Mouse (Mus musculus): ENCODE measurements around the gene Iqce. TPM values are rescaled to one million over a fixed set of nuclear protein-coding genes. Genes with fewer than 3 reads are reported as not detected.
A peak's percentile ranks its signal among the peaks of the same experiment; 100 is the strongest.

Gene Iqce
- polyA plus RNA-seq, 1 experiment from 2014 or later: 13.4 TPM

GRCm38 (mm10) chr5:140621092-140621491 lies 81.1 kb downstream of the Iqce start:
- peaks cover 52% of the 10 kb centered on the region for H3K36me3 ChIP-seq (ENCODE audit: control insufficient read depth, insufficient read depth, low read length)
- ATAC-seq: no peak
- no peaks in the 10 kb centered on the region for H3K4me1 ChIP-seq (ENCODE audit: control insufficient read depth, insufficient read depth, low read length)
- no peaks in the 10 kb centered on the region for H3K27me3 ChIP-seq (replicated peaks; ENCODE audit: control insufficient read depth, insufficient read depth, low read length)
- H3K27ac ChIP-seq (ENCODE audit: low read depth, low read length): no peak overlapping the region
- no peak overlapping the region for H3K4me2 ChIP-seq (ENCODE audit: low read length)
- no peak overlapping the region for H3K9ac ChIP-seq (ENCODE audit: low read length)
- WGBS: 64% methylated on average over 9 of the region's 9 CpGs
- H3K9me3 ChIP-seq (replicated peaks; ENCODE audit: control insufficient read depth, low read length): no peaks in the 10 kb centered on the region
- no peak overlapping the region for H3K4me3 ChIP-seq (ENCODE audit: low read depth, low read length)
- no peak for DNase-seq (ENCODE audit: low spot score)

GRCm38 (mm10) chr5:140619895-140620736 lies 82.1 kb downstream of the Iqce start:
- 52% methylated on average over 7 of the region's 7 CpGs for WGBS
- H3K36me3 ChIP-seq (ENCODE audit: control insufficient read depth, insufficient read depth, low read length): peaks cover 45% of the 10 kb centered on the region
- no peaks in the 10 kb centered on the region for H3K9me3 ChIP-seq (replicated peaks; ENCODE audit: control insufficient read depth, low read length)
- peak overlapping the region; percentile 48; the same call in 1 of the 2 replicates for H3K27ac ChIP-seq (ENCODE audit: low read depth, low read length)
- H3K4me3 ChIP-seq (ENCODE audit: low read depth, low read length): no peak overlapping the region
- H3K4me2 ChIP-seq (ENCODE audit: low read length): no peak overlapping the region
- ATAC-seq (peak; percentile 25), DNase-seq (ENCODE audit: low spot score) (peak; percentile 52)
- H3K27me3 ChIP-seq (replicated peaks; ENCODE audit: control insufficient read depth, insufficient read depth, low read length): no peaks in the 10 kb centered on the region
- H3K4me1 ChIP-seq (ENCODE audit: control insufficient read depth, insufficient read depth, low read length): no peaks in the 10 kb centered on the region
- H3K9ac ChIP-seq (ENCODE audit: low read length): no peak overlapping the region

- peak overlapping the region; percentile 48; the same call in 1 of the 2 replicates for H3K27ac ChIP-seq (ENCODE audit: low read depth, low read length)
- H3K9ac ChIP-seq (ENCODE audit: low read length): no peak overlapping the region
- ATAC-seq (peak; percentile 70), DNase-seq (ENCODE audit: low spot score) (peak; percentile 84)
- peaks cover 44% of the 10 kb centered on the region for H3K36me3 ChIP-seq (ENCODE audit: control insufficient read depth, insufficient read depth, low read length)
- no peaks in the 10 kb centered on the region for H3K4me1 ChIP-seq (ENCODE audit: control insufficient read depth, insufficient read depth, low read length)
- WGBS: 20% methylated on average over 6 of the region's 6 CpGs
- H3K27me3 ChIP-seq (replicated peaks; ENCODE audit: control insufficient read depth, insufficient read depth, low read length): no peaks in the 10 kb centered on the region
- H3K4me2 ChIP-seq (ENCODE audit: low read length): no peak overlapping the region
- H3K9me3 ChIP-seq (replicated peaks; ENCODE audit: control insufficient read depth, low read length): no peaks in the 10 kb centered on the region
- H3K4me3 ChIP-seq (ENCODE audit: low read depth, low read length): no peak overlapping the region
Measured at GRCm38 (mm10) chr5:140619151-140619771, 82.9 kb downstream of the Iqce start.

GRCm38 (mm10) chr5:140617714-140618113 lies 84.5 kb downstream of the Iqce start:
- 83% methylated on average over 5 of the region's 5 CpGs for WGBS
- ATAC-seq (no peak), DNase-seq (ENCODE audit: low spot score) (no peak)
- Histone ChIP-seq H3K4me1 (ENCODE audit: control insufficient read depth, insufficient read depth, low read length) (no peaks in the 10 kb centered on the region), H3K36me3 (ENCODE audit: control insufficient read depth, insufficient read depth, low read length) (peaks cover 43% of the 10 kb centered on the region), H3K9me3 (replicated peaks; ENCODE audit: control insufficient read depth, low read length) (no peaks in the 10 kb centered on the region), H3K4me2 (ENCODE audit: low read length) (no peak overlapping the region), H3K4me3 (ENCODE audit: low read depth, low read length) (no peak overlapping the region), H3K27ac (ENCODE audit: low read depth, low read length) (no peak overlapping the region), H3K9ac (ENCODE audit: low read length) (no peak overlapping the region), H3K27me3 (replicated peaks; ENCODE audit: control insufficient read depth, insufficient read depth, low read length) (no peaks in the 10 kb centered on the region)

GRCm38 (mm10) chr5:140616691-140617090 lies 85.5 kb downstream of the Iqce start:
- DNase-seq (ENCODE audit: low spot score): no peak
- no peaks in the 10 kb centered on the region for H3K27me3 ChIP-seq (replicated peaks; ENCODE audit: control insufficient read depth, insufficient read depth, low read length)
- peaks cover 10% of the 10 kb centered on the region for H3K4me1 ChIP-seq (ENCODE audit: control insufficient read depth, insufficient read depth, low read length)
- no peak for ATAC-seq
- H3K4me2 ChIP-seq (ENCODE audit: low read length): no peak overlapping the region
- peaks cover 37% of the 10 kb centered on the region for H3K36me3 ChIP-seq (ENCODE audit: control insufficient read depth, insufficient read depth, low read length)
- no peaks in the 10 kb centered on the region for H3K9me3 ChIP-seq (replicated peaks; ENCODE audit: control insufficient read depth, low read length)
- H3K27ac ChIP-seq (ENCODE audit: low read depth, low read length): 0 out of 2 replicates have a peak overlapping the region, but pooled peaks have one; percentile 18
- no peak overlapping the region for H3K9ac ChIP-seq (ENCODE audit: low read length)
- no peak overlapping the region for H3K4me3 ChIP-seq (ENCODE audit: low read depth, low read length)
- 67% methylated on average over 9 of the region's 9 CpGs for WGBS

DNA sequence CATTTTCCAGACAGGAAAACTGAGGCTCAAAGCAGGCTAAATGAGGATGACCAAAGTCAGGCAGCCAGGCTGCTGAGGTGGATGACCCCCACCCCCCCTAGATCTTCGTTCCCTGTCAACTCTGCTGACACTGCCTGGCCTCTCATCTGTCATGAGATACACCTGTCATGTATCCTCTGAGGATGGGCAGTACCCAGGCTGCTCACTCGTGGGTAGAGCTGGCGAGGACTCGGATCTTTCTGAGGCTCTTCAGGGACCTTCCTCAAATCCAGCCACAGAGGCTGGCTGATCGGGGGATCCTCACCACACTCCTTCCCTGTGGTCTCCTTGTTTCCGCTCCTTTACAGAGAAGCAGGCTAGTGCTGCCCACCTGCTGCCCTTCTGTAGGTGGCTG lies 86.1 kb downstream of the Iqce start:
- DNase-seq (ENCODE audit: low spot score): no peak
- WGBS: 86% methylated on average over 6 of the region's 6 CpGs
- no peaks in the 10 kb centered on the region for H3K9me3 ChIP-seq (replicated peaks; ENCODE audit: control insufficient read depth, low read length)
- H3K4me1 ChIP-seq (ENCODE audit: control insufficient read depth, insufficient read depth, low read length): peaks cover 15% of the 10 kb centered on the region
- peaks cover 31% of the 10 kb centered on the region for H3K36me3 ChIP-seq (ENCODE audit: control insufficient read depth, insufficient read depth, low read length)
- H3K27ac ChIP-seq (ENCODE audit: low read depth, low read length): no peak overlapping the region
- H3K4me3 ChIP-seq (ENCODE audit: low read depth, low read length): no peak overlapping the region
- H3K27me3 ChIP-seq (replicated peaks; ENCODE audit: control insufficient read depth, insufficient read depth, low read length): no peaks in the 10 kb centered on the region
- no peak overlapping the region for H3K4me2 ChIP-seq (ENCODE audit: low read length)
- H3K9ac ChIP-seq (ENCODE audit: low read length): no peak overlapping the region
- no peak for ATAC-seq

- Histone ChIP-seq H3K9ac (ENCODE audit: low read length) (no peak overlapping the region), H3K36me3 (ENCODE audit: control insufficient read depth, insufficient read depth, low read length) (peaks cover 29% of the 10 kb centered on the region), H3K27ac (ENCODE audit: low read depth, low read length) (no peak overlapping the region), H3K9me3 (replicated peaks; ENCODE audit: control insufficient read depth, low read length) (no peaks in the 10 kb centered on the region), H3K27me3 (replicated peaks; ENCODE audit: control insufficient read depth, insufficient read depth, low read length) (no peaks in the 10 kb centered on the region), H3K4me1 (ENCODE audit: control insufficient read depth, insufficient read depth, low read length) (peaks cover 21% of the 10 kb centered on the region), H3K4me3 (ENCODE audit: low read depth, low read length) (no peak overlapping the region), H3K4me2 (ENCODE audit: low read length) (no peak overlapping the region)
- ATAC-seq (no peak), DNase-seq (ENCODE audit: low spot score) (peak; percentile 39)
- 66% methylated on average over 10 of the region's 10 CpGs for WGBS
Measured at GRCm38 (mm10) chr5:140615321-140616109, 86.7 kb downstream of the Iqce start.

DNA sequence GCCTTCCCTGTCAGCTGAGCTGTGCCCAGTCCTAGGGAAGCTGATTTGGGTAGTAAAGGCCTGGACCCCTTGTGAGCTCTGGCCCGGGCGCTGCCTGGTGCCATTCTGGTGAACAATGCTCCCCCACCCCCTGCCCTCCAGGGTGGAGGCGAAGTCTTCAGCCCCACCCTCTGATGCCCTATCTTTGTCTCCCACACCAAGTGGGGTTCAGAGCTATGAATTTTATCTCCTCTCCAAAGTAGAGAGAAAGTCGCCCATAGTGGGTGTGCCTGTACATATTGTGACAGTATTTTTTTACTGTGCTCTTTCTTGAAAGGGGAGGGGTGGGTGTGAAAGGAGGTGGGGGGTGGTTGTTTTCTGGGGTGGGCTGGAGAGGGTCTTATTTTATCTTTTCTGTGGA lies 87.3 kb downstream of the Iqce start:
- Histone ChIP-seq H3K27me3 (replicated peaks; ENCODE audit: control insufficient read depth, insufficient read depth, low read length) (no peaks in the 10 kb centered on the region), H3K4me3 (ENCODE audit: low read depth, low read length) (no peak overlapping the region), H3K9ac (ENCODE audit: low read length) (no peak overlapping the region), H3K27ac (ENCODE audit: low read depth, low read length) (no peak overlapping the region), H3K9me3 (replicated peaks; ENCODE audit: control insufficient read depth, low read length) (no peaks in the 10 kb centered on the region), H3K4me2 (ENCODE audit: low read length) (no peak overlapping the region), H3K4me1 (ENCODE audit: control insufficient read depth, insufficient read depth, low read length) (peaks cover 24% of the 10 kb centered on the region), H3K36me3 (ENCODE audit: control insufficient read depth, insufficient read depth, low read length) (peaks cover 29% of the 10 kb centered on the region)
- 81% methylated on average over 4 of the region's 4 CpGs for WGBS
- no peak for ATAC-seq
- DNase-seq (ENCODE audit: low spot score): no peak
